Mouse (Mus musculus) hindbrain, embryonic 15.5 days (tissue): Measurements from ENCODE around the gene Extl1. TPM values are rescaled to one million over a fixed set of nuclear protein-coding genes. Genes with fewer than 3 reads are reported as not detected.

ENCODE experiments used
- ATAC-seq: fragments of 200-750 bp; cut with Nextera tagmentation; 2 replicates; pipeline ENCODE4 v1.8.0; 2017; ENCODE audit warnings: low read depth, moderate number of reproducible peaks, moderate TSS enrichment; ENCODE audit not compliant: low FRiP score
- H3K27ac ChIP-seq: fragments of 300-500 bp; sonication (generic); replicated peaks from 2 replicates; pipeline ENCODE4 v1.5.1; 2015; ENCODE audit warnings: mild to moderate bottlenecking, inconsistent platforms
- H3K27me3 ChIP-seq: fragments of 300-500 bp; sonication (generic); 2 replicates; pipeline ENCODE4 v1.6.1; 2015; ENCODE audit warnings: control low read depth, inconsistent platforms
- H3K36me3 ChIP-seq: fragments of 300-500 bp; sonication (generic); 2 replicates; pipeline ENCODE4 v1.6.1; 2015; ENCODE audit warnings: control low read depth, inconsistent platforms
- H3K4me1 ChIP-seq: fragments of 300-500 bp; sonication (generic); replicated peaks from 2 replicates; pipeline ENCODE4 v1.6.1; 2015; ENCODE audit warnings: control low read depth, inconsistent platforms
- H3K4me2 ChIP-seq: fragments of 300-500 bp; sonication (generic); 2 replicates; pipeline ENCODE4 v1.6.1; 2015; ENCODE audit warnings: moderate library complexity, mild to moderate bottlenecking, inconsistent platforms
- H3K4me3 ChIP-seq: fragments of 300-500 bp; sonication (generic); 2 replicates; pipeline ENCODE4 v1.5.1; 2015; ENCODE audit warnings: mild to moderate bottlenecking, inconsistent platforms
- H3K9ac ChIP-seq: fragments of 300-500 bp; sonication (generic); 2 replicates; pipeline ENCODE4 v1.6.1; 2015; ENCODE audit warnings: inconsistent platforms
- H3K9me3 ChIP-seq: fragments of 300-500 bp; sonication (generic); 2 replicates; pipeline ENCODE4 v1.6.1; 2016; ENCODE audit warnings: control low read depth, inconsistent platforms
- WGBS: fragments of 180-500 bp; shearing (Covaris S2); methylation state at CpG from one replicate; pipeline ENCODE4 v1.1.7; 2015; 5-methylcytosine and 5-hydroxymethylcytosine counted together
- polyA plus RNA-seq: library from polyadenylated mRNA; unstranded; fragments of >200 nt; fragmentation: Nextera tagmentation; extraction: Ambion mirVana; gene quantifications from 2 replicates; pipeline ENCODE4 v1.2.1, GENCODE M21; 2015

The Extl1 gene
- polyA plus RNA-seq, 1 experiment from 2014 or later = 0.45 TPM

- Histone ChIP-seq H3K4me3 (no peak overlapping the region), H3K27ac (no peak overlapping the region), H3K4me1 (peaks cover under 1% of the 10 kb centered on the region; the same call in 1 of the 2 replicates), H3K9me3 (no peaks in the 10 kb centered on the region), H3K4me2 (no peak overlapping the region), H3K36me3 (no peaks in the 10 kb centered on the region), H3K9ac (no peak overlapping the region), H3K27me3 (no peaks in the 10 kb centered on the region)
- 68% methylated on average over 6 of the region's 6 CpGs for WGBS
- no peak for ATAC-seq
Observed at GRCm38 (mm10) chr4:134387268-134387667, 3.6 kb upstream of the Extl1 start.

GRCm38 (mm10) chr4:134379510-134379909, 4.1 kb downstream of the Extl1 start:
- no peak overlapping the region for H3K4me2 ChIP-seq
- no peaks in the 10 kb centered on the region for H3K4me1 ChIP-seq
- H3K9ac ChIP-seq = no peak overlapping the region
- H3K27ac ChIP-seq = no peak overlapping the region
- no peaks in the 10 kb centered on the region for H3K27me3 ChIP-seq
- H3K36me3 ChIP-seq = no peaks in the 10 kb centered on the region
- no peak overlapping the region for H3K4me3 ChIP-seq
- H3K9me3 ChIP-seq = no peaks in the 10 kb centered on the region
- 85% methylated on average over 8 of the region's 8 CpGs for WGBS
- ATAC-seq = no peak

DNA sequence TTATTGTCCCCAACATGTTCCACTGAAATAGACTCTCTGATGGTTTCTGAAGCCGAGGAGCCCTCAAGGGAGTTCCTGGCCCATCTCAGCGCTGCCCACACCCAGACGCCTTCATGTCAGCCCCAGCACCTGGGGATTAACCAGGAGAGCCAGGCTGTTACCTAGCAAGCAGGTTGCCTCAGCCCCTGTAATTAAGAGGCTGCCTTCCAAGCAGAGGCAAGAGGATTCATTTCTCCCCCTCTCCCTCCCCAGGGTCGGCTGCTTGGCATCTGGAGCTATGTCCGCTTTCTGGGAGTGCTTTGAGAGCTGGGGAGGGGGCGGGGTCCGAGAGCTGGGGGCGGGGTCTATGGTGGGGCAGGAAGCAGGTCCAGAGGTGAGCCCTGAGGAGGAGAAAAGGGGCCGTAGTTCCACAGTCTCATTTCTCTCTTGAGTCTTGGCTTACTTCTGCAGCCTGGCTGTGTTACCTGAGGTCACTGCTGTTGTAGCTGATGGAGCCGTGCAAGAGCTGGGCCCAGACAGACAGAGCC, 5.5 kb downstream of the Extl1 start:
- Histone ChIP-seq H3K9ac (no peak overlapping the region), H3K4me2 (no peak overlapping the region), H3K9me3 (no peaks in the 10 kb centered on the region), H3K36me3 (no peaks in the 10 kb centered on the region), H3K4me1 (no peaks in the 10 kb centered on the region), H3K4me3 (no peak overlapping the region), H3K27me3 (no peaks in the 10 kb centered on the region), H3K27ac (no peak overlapping the region)
- ATAC-seq = no peak
- 40% methylated on average over 10 of the region's 10 CpGs for WGBS

DNA sequence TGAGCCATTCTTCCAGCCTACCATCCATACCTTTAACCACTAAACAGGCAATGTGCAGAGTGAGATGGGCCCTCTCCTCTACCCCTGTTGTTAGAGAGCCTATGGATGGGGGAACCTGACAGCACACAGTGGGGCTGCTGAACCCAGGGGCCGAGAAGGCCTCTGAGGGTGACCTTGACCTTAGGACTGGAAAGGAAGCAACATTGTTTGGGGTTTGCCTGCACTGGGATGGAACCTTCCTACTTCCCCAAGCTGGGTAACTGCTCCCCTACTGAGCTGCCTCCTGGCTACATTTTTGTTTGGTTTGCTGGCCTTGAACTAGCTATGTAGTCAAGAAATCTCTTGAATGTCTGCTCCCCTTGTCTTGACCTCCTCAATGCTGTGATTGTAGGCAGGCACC, 9.3 kb downstream of the Extl1 start:
- no peaks in the 10 kb centered on the region for H3K36me3 ChIP-seq
- no peaks in the 10 kb centered on the region for H3K9me3 ChIP-seq
- WGBS = 56% methylated on average over 1 of the region's 1 CpGs
- no peak overlapping the region for H3K4me3 ChIP-seq
- no peak for ATAC-seq
- no peak overlapping the region for H3K27ac ChIP-seq
- no peak overlapping the region for H3K9ac ChIP-seq
- H3K4me1 ChIP-seq = peaks cover 22% of the 10 kb centered on the region
- peaks cover 29% of the 10 kb centered on the region for H3K27me3 ChIP-seq
- H3K4me2 ChIP-seq = no peak overlapping the region

DNA sequence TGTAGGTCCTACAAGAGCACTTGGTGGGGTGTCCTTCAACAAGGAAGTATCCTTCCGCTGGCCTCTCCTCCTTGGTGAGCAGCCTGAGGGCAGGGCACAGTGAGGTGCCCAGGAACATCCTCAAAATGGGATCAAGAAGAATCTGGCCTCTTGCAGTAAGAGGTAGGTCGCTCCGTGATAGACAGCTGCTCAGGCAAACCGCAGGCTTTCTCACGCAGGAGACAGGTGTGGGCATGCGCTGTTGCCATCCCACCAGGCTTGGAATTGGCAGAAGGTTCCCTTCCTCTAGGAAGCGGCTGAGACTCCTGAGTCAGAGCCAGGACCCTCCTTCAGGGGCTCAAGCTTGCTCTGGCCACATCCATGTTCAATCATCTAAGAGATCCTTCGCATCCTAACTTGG, 10.4 kb downstream of the Extl1 start:
- no peak overlapping the region for H3K4me2 ChIP-seq
- no peak overlapping the region for H3K4me3 ChIP-seq
- H3K4me1 ChIP-seq = peaks cover 22% of the 10 kb centered on the region
- no peaks in the 10 kb centered on the region for H3K9me3 ChIP-seq
- H3K36me3 ChIP-seq = no peaks in the 10 kb centered on the region
- no peak overlapping the region for H3K9ac ChIP-seq
- ATAC-seq = no peak
- no peak overlapping the region for H3K27ac ChIP-seq
- WGBS = 82% methylated on average over 8 of the region's 8 CpGs
- H3K27me3 ChIP-seq = peaks cover 32% of the 10 kb centered on the region

DNA sequence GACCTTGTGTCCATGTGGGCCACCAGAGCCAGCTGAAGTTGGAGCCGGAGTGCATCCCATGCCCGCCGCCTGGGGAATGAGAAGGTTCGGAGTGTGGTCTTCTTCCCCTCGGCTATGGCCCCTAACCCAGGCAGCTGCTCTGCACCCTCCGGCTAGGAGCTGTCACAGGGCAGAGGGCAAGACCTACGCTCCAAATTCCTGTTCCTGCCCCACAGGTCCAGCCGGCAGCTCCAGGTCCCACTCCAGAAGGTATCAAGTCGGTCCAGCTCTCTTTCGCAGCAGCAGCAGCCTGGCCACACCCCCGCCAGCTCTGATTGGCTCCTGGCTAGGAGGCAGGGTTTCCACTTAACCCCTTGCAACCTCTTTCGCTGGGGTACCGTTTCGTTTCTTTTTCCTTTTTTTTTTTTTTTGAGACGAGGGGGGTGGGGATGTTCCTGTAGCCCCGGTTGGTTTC, 11.3 kb downstream of the Extl1 start:
- H3K4me3 ChIP-seq = peak overlapping the region; percentile 63
- peaks cover 36% of the 10 kb centered on the region for H3K27me3 ChIP-seq
- no peak overlapping the region for H3K27ac ChIP-seq
- peaks cover 22% of the 10 kb centered on the region for H3K4me1 ChIP-seq
- H3K4me2 ChIP-seq = peak overlapping the region; percentile 96
- no peaks in the 10 kb centered on the region for H3K36me3 ChIP-seq
- WGBS = under 1% methylated on average over 16 of the region's 16 CpGs
- peak; percentile 87 for ATAC-seq
- no peaks in the 10 kb centered on the region for H3K9me3 ChIP-seq
- peak overlapping the region; percentile 54 for H3K9ac ChIP-seq

DNA sequence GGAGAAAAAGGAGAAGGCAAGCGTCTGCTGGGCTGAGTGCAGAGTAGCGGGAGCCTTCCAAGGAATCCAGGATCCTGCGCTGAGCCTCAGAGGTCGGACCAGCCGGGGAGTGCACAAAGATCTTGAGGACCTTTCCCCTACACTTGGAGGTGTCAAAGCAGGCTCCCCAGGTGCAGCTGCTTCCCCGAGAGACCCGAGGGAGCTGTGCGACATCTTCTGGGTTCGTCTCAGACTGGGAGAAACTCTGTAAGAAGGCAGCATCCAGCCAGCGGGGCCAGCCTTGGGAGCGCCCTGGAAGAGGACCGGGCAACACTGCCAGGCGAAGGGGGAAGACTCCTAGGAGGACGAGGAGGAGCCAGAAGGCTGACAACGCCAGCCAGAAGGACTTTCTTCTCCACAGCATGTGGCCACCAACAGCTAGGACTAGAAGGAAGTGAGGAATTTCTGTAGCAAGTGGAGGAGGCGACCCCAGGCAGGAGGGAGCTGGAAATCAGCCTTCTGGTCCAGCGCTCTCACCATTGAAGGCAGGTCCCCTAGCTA, 12.3 kb downstream of the Extl1 start:
- Histone ChIP-seq H3K27me3 (peaks cover 36% of the 10 kb centered on the region), H3K9ac (peak overlapping the region; percentile 21; the same call in 1 of the 2 replicates)

GRCm38 (mm10) chr4:134370649-134371221, 12.9 kb downstream of the Extl1 start:
- H3K4me3 ChIP-seq = peak overlapping the region; percentile 63
- peaks cover 22% of the 10 kb centered on the region for H3K4me1 ChIP-seq
- H3K9me3 ChIP-seq = no peaks in the 10 kb centered on the region
- ATAC-seq = no peak
- 3% methylated on average over 18 of the region's 18 CpGs for WGBS
- no peaks in the 10 kb centered on the region for H3K36me3 ChIP-seq
- H3K4me2 ChIP-seq = peak overlapping the region; percentile 96
- H3K9ac ChIP-seq = peak overlapping the region; percentile 21; the same call in 1 of the 2 replicates
- peaks cover 38% of the 10 kb centered on the region for H3K27me3 ChIP-seq
- no peak overlapping the region for H3K27ac ChIP-seq

More for the DNA sequence above, 12.3 kb downstream of the Extl1 start:
- H3K36me3 ChIP-seq = no peaks in the 10 kb centered on the region
- peak overlapping the region; percentile 63 for H3K4me3 ChIP-seq
- ATAC-seq = 0 out of 2 replicates have a peak, but pooled peaks have one; percentile 7
- no peaks in the 10 kb centered on the region for H3K9me3 ChIP-seq
- under 1% methylated on average over 17 of the region's 17 CpGs for WGBS
- H3K4me2 ChIP-seq = peak overlapping the region; percentile 96
- H3K27ac ChIP-seq = no peak overlapping the region
- peaks cover 22% of the 10 kb centered on the region for H3K4me1 ChIP-seq

- WGBS = 44% methylated on average over 5 of the region's 5 CpGs
- H3K4me1 ChIP-seq = no peaks in the 10 kb centered on the region; the same call in 1 of the 2 replicates
- H3K36me3 ChIP-seq = no peaks in the 10 kb centered on the region
- H3K9ac ChIP-seq = no peak overlapping the region
- H3K4me2 ChIP-seq = no peak overlapping the region
- H3K4me3 ChIP-seq = no peak overlapping the region
- no peak for ATAC-seq
- H3K9me3 ChIP-seq = no peaks in the 10 kb centered on the region
- H3K27me3 ChIP-seq = peaks cover 26% of the 10 kb centered on the region
- H3K27ac ChIP-seq = no peak overlapping the region
Observed at GRCm38 (mm10) chr4:134365280-134365679, 18.4 kb downstream of the Extl1 start.

DNA sequence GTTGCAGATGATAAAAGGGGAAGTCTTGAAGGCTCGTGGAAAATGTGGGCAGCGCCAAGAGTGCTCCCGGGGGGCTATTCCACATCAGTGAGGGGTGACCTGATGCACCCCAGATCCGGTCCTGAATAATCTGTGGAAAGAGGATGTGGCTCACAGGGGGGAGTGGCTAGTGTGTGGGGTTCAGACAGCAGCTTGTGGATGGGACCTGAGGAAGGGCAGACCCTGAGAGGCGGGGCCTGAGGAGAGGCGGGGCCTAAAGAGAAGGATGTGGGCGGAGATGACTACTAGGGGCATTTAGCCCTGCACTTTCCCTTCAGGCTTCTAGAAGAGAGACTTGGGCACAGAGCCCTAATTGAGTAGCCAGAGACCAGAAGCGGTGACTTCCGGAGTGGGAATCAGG, 21.1 kb downstream of the Extl1 start:
- ATAC-seq = no peak
- no peak overlapping the region for H3K4me2 ChIP-seq
- H3K4me3 ChIP-seq = no peak overlapping the region
- WGBS = 24% methylated on average over 9 of the region's 9 CpGs
- peaks cover 3% of the 10 kb centered on the region for H3K4me1 ChIP-seq
- no peaks in the 10 kb centered on the region for H3K9me3 ChIP-seq
- H3K27ac ChIP-seq = no peak overlapping the region
- peaks cover 12% of the 10 kb centered on the region for H3K27me3 ChIP-seq
- no peak overlapping the region for H3K9ac ChIP-seq
- H3K36me3 ChIP-seq = no peaks in the 10 kb centered on the region

GRCm38 (mm10) chr4:134362124-134362523, 21.5 kb downstream of the Extl1 start:
- Histone ChIP-seq H3K36me3 (no peaks in the 10 kb centered on the region), H3K4me3 (no peak overlapping the region), H3K4me1 (peaks cover 8% of the 10 kb centered on the region), H3K9me3 (no peaks in the 10 kb centered on the region), H3K27ac (no peak overlapping the region), H3K4me2 (no peak overlapping the region), H3K9ac (no peak overlapping the region), H3K27me3 (peaks cover 16% of the 10 kb centered on the region)
- WGBS = 72% methylated on average over 9 of the region's 9 CpGs
- no peak for ATAC-seq

GRCm38 (mm10) chr4:134361215-134361614, 22.4 kb downstream of the Extl1 start:
- H3K36me3 ChIP-seq = no peaks in the 10 kb centered on the region
- H3K4me1 ChIP-seq = peaks cover 10% of the 10 kb centered on the region
- H3K9ac ChIP-seq = no peak overlapping the region
- no peak for ATAC-seq
- H3K4me3 ChIP-seq = no peak overlapping the region
- no peak overlapping the region for H3K4me2 ChIP-seq
- H3K27me3 ChIP-seq = peaks cover 16% of the 10 kb centered on the region
- H3K9me3 ChIP-seq = no peaks in the 10 kb centered on the region
- 54% methylated on average over 5 of the region's 5 CpGs for WGBS
- no peak overlapping the region for H3K27ac ChIP-seq
